Mouse (Mus musculus) left cerebral cortex, adult 11 months (tissue): Measurements from ENCODE around the gene Tom1.

ENCODE experiments used
- DNase-seq: peaks from one replicate; pipeline ENCODE4 v3.0.0; 2022; ENCODE audit warnings: low spot score

Tom1 gene

DNA sequence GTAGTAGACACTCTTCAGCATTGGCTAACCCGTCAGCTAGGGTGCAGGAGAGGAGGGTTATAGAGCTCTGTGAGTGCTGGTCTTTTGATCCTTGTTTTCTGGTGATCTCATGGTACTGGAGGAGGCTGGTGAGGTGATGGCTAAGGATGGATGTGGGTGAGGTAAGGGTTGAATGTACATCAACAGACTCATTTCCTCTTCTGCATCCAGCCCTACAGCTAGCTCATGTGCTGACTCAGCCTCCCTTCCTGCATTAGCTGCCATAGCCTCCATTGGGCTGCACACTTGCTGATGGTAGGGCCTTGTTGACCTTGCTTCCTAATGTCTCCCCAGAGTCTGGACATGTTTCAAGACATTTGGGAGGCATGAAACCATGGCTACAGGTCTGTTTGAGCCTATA lies 9.5 kb downstream of the Tom1 start:
- no peak for DNase-seq

DNA sequence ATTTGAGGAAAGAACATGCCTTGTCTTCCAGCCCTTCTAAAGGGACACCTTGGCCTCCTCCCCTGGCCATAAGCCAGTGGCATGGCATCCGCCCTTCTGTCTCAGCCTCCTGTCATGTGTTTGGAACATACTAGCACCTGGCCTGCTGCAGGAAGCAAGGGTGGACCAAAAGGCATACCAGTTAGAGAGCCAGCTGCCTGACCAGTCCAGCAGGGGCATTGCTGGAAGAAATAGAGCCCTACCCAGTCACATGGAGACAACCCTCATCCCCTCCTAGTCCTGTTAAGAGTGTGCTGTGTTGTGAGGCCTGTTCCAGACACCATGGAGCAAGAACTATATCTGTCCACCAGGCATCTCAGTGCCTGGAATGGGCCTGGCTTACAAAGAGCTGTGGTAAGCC lies 12.8 kb downstream of the Tom1 start:
- no peak for DNase-seq

DNA sequence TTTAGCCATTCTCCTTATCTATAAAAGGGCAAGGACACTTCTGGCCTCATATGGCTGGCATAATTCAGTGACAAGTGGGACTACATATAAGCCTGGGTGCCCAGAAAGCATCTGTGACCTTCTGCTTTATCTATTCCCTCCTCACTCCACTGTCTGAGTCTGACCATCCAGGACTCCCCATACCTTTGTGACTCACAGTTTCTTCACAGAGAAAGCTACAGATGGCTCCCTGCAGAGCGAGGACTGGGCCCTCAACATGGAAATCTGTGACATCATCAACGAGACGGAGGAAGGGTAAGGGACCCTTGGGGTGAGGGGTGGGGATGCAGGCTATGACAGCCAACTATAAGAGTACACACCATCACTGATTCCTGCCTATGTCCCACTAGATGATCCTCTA lies 14.3 kb downstream of the Tom1 start:
- DNase-seq, result no peak

DNA sequence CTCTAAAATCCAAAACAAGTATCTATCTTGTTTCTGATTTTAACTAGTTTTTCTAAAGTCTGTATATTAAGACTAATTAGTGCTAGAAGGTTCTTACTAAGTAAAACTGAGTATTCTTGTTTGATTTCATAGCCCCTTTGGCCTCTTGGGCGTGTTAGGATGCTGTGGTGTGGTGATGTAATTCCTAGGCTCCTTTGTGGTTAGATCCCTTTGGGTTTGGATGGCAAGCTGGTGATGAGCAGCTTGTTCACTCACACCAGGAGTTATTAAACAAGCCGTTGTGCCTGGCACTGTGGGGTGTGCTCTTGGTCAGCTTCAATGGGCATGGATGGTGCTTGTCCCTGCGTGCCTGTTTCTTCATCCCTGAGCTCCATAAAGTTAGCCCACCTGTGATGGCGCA lies 19.8 kb downstream of the Tom1 start:
- no peak for DNase-seq

DNA sequence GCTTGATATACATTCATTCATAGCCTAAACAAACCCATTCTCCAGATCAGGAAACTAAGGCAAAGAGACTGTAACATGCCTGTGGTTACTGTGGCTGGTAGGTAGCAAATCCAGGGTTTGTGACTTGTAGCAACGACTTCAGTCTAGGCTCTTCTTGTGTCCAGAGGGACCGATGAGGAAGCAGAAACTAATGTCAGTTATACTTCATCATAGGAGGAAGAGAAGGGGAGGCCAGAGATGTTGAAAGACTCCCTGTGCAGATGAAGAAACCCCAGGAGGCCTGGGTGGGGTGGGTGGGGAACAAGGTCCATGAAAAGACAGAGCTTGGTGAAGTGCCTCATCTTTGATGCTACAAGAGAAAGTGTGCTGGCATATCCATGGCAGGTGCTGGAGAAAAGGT lies 22.2 kb downstream of the Tom1 start:
- no peak for DNase-seq

DNA sequence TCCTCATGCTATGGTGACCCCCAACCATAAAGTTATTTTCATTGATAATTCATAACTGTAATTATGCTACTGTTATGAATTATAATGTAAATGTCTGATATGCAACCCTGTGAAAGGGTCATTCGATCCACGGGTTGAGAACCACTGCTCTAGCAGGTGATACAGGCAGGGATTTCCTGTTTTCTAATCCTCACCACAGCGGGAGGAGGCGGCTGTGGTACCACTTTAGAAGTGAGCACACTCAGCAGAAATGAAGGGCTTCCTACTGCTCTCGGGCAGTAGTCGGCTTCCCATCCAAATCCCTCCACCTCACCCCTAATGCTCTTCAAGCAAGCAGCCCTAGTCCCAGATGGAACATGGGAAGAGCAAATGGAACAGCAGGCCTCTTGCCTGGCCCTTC lies 26.5 kb downstream of the Tom1 start:
- DNase-seq, result no peak

DNA sequence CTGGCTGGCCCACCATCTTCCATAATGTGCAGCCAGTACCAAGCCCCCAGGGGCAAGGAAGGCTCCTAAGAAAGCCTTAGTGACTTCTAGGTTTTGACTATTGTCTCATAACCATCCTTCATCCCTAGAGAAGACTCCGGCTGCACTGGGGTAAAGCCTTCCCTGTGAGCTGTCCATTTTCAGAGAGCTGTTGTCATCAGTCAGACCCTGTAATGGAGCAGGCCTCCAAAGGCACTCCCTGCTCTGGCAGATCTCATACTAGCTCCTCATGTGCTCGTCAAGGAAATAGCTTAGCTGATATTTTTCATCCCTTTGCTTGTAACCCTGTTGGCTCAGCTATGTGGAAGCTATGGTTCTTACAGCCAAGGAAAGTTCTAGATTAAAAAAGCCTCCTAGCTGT lies 27.3 kb downstream of the Tom1 start:
- DNase-seq, result no peak

DNA sequence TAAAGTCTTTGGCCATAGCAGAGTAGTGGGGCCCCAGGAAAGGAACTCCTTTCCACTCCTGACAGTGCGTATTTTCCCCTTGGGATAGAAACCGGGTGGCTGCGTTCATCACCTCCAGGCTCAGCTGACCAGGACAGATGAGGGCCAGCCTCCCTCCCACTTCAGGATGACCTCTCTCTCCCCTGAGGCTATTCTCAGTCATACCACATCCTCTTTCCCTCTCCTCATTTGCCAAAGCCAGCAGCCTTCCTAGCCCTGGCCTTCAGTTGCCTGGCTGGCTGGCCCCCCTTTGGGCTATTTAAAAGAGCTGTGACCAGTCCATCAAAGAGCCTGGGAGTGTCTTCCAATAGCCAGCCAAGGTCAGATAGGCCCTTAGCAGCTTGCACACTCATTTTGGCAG lies 29.8 kb downstream of the Tom1 start:
- no peak for DNase-seq

DNA sequence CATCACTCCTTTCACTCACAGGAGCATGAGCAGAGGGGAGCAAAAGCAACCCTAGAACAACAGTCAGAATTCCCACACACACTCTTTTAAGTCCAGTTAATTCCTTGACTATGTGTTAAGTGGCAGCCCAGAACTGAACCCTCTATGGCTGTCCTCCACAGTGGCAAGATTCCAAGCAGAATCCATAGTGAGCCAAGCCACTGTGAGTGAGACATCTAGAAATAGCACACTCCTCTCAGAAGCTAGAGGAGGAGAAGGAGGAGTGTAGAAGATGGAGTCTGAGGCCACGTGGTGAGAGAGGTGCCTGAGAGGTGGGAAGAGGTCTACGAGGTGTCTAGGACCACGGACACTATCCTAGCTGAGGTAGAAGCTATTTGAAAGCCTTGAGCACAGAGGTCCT lies 31.3 kb downstream of the Tom1 start:
- DNase-seq, result no peak

DNA sequence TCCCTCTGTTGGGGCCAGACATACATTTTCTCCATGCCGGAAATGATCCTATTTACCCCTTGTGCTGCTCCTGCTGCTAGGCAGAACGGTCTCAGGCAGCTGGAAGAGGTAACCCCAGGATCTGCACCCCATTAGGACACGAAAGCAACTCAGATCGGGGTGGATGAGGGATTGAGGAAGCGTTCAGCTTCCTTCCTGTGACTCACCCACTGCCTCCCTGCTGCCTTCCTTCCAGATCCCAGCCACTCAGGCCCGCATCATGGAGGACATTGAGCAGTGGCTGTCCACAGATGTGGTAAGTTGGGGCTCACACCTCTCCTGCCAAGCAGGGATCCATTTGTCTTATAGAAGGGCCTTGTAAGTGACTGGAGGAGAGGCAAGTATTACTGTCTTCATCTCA lies 33.8 kb downstream of the Tom1 start:
- no peak for DNase-seq

DNA sequence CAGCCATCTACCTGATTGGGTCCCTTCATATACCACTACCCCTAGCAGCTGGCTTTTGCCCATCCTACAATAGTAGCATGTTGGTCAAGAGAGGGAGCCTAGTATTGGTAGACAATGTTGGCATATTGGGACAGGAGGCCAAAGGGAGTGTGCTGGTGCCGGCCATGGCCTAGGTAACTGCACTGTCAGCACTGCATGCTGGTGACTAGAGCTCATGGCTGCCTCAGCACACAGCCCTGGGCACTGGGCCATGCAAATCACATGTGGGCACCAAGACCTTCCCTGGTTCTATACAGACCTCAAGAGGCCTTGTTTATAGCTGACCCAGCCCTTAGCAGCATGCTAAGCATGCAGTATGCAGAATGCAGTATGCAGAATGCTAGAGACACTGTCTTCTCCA lies 36.8 kb downstream of the Tom1 start:
- DNase-seq, result no peak

DNA sequence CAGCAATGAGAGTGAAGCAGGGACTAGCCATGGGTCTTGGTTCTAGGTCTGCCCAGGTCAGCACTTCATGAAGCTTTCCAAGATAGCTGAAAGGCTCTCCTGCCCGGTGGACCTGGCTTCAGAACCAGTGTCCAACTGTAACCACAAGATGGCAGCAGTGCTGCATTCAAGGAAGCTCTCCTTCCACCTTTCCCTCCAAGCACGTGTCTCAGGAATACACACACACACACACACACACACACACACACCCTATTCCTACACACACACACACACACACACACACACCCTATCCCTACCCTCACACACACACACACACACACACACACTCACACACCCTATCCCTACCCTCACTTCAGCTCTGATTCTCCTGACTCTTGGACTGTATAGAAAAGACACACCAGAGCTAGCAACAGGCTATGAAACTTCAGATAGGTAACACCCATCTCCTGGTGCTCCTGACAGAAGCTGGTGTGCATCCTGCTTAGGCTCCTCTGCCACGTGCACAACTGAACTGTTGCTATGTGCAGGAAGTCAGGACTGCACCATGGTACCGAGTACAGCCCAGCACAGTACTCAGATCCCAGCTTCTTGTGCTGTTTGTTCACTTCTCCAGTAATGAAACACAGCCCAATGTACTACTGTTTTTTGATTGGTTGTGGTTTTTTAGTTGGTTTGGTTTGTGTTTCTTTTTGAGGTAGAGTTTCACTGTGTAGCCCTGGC lies 38.3 kb downstream of the Tom1 start:
- peak; percentile 66 for DNase-seq

DNA sequence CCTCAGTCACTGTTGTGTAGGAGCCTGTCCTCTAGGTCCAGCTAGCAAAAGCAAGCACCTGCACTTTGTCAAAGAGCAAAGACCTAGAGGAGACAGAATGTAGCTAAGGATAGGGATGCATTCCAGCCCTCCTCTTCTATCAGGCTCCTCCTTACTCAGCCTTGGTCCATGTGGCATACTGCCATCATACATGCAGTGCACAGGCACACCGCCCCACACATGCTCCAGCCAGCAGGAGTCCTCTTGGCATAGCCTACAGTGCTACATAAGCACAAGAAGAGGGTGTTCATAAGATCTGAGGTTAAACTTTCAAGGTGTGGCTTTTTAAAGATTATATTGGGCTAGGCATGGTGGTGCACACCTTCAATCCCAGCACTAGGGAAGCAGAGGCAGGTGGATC lies 41.4 kb downstream of the Tom1 start:
- DNase-seq, result no peak

DNA sequence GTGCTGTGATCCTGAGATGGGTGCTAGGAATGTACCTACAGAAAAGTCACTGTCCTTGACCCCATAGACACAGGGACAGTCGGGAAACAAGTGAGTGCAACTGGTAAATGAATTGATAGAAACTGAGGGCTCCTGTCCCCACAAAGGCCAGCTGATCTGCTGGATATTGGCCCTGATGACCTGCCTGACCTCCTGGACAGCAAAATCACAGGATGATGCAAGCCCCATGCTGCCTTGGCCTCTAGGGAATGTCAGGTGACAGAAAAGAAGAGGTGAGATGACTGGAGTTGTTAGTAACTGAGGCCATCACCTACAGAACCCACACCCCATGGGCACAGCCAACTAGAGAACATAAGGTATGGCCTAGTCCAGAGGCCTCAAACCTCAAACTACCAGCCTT lies 44.7 kb downstream of the Tom1 start:
- no peak for DNase-seq

DNA sequence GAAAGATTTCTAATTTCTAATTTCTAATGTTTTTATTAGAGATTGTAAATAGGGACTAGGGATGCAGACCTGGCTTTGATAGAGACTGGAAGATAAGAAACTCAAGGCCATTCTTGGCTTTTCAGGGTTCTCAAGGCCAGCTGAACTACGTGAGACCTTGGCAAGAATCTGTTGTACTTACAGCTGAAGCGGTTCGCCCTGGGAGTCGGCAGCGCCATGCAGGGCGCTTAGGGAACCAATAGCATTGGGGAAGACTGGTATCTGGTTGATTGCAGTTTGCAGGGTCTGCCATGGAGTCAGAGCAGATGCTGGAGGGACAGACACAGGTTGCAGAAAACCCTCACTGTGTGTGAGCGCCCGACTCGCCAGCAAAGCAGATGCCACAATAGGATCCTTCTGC lies 45.3 kb downstream of the Tom1 start:
- no peak for DNase-seq

DNA sequence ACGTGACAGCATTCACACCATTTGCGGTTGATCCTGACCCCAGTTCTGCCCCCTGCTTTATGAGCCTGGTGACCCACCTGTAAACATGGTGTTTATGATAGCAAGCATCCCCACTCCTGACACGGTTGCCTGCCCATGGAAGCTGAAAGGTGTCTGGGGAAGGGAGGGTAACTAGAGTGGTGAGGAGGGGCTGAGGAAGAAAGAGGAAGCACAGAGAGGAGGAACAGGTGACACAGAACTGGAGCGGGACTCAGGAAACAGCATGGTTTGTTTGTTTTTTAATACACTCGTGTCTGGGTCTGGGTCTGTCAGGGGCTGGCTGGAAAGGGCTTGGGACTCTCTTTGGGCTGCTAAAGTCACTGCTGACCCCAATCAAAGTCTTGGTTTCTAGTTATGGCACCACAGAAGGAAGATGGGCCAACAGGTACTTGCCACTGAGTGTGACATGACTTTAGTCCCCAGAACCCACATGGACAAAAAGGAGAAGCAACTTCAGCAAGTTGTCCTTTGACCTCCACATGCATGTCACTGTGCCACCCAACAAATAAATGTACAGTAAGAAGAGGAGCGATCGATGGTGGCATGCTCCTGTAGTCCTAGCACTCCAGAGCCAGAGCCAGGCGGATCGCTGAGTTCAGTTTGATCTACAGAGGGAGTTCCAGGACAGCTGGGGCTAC lies 48.0 kb downstream of the Tom1 start:
- no peak for DNase-seq

DNA sequence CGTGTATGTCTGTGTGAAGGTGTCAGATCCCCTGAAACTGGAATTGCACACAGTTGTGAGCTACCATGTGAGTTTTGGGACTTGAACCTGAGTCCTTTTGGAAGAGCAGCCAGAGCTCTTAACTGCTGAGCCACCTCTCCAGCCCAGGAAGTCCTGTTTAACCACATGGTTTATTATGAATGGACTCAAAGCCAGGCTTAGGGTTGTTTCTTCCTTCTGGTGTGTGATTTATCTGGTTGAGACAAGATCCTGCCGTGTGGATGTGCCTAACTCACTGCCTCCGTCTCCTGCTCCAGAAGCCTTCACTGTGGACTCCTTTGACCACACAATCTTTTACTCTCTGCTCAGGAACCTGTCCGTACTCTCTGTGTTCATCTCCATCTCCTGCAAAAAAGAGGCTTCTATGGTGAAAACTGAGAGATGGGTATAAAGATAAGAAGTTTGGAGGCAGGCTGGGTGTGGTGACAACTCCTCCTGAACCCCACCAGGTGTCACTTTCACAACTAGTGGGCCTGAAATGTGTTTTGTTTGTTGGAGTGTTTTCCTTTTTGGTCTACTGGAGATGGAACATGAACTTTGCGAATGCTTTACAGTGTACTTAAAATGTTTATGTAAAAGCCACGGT lies 48.8 kb downstream of the Tom1 start:
- no peak for DNase-seq

DNA sequence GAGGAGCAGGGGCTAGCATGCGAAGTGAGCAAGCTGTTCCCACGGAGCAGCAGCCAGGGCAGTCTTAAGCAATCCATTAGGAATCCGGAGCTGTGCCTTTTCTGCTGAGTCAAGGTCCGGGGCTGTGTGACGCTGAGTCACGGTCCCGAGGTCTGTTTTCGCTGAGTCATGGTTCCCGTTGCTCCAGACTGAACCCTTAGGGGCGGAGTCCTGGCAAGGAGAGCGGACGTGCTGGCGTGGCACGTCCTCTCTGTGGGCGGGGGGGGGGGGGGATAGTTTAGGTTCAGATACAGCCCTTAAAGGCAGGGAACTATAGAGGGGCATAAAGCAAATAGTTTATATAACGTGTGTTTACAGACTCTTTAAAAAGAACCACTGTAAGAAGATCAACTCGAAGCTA lies 50.3 kb downstream of the Tom1 start:
- peak; percentile 79 for DNase-seq

DNA sequence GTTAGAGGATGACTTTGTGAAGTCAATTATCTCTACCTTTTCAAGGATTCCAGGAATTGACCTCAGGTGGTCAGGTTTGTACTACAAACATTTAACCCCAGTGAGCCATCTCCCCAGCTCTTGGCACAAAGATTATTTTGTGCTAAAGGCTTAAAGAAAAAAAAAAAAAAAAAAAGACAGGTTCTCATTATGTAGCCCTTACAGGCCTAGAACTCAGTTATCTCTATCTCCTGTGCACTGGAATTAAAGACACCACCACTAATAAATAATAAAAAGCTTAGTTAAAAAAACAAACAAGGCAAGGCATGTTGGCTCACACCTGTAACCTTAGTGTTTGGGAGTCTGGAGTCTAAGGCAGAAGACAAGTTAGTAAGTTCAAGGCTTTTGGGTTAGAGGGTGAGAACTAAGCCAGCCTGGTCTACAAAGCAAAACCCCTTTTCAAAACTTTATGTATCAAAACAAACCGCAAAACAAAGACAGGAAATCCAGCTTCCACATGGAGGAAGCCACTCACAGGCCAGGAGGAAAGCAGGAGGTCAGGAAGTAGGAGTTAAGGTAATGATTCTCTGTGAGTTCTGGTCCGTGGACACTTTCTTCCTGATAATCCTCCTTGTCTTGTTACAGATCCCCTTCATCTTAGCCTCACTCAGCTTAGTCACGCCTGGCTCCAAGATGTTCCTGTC lies 51.0 kb downstream of the Tom1 start:
- DNase-seq, result no peak

DNA sequence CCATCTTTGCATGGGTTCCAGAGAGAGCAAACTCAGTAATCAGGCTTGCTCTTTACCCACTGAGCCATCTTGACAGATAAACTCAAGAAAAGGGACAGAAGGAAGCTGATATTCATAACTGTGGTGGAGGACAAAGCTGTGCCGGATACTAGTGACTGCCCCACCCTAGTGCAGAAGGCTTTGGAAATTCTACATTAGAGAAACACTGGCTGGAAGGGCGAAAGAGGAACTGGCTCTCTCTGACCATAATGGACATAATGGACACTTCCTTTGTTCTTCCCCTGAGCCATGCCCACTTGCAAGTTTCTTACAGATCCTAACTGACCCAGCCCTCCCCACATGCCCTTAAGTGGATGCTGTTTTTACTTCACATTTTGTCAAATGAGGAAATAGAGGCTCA lies 52.5 kb downstream of the Tom1 start:
- no peak for DNase-seq

DNA sequence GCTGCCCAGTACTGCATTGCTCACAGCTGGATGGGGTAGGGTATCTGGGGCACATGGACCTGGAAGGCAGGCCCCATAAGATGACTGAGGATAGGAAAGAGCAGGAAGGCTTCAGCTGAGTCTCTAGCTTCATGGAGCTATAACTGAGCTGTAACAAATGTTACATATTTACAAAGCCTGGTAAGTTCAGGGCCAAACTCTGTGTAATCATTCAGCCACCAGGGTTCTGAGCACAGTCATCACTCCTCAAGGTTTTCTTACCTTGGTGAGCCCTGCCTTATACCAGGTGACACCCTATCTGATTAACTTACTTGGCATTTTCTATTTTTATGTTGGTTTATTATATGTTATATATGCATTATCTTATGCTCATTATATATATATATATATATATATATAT lies 53.6 kb downstream of the Tom1 start:
- no peak for DNase-seq

DNA sequence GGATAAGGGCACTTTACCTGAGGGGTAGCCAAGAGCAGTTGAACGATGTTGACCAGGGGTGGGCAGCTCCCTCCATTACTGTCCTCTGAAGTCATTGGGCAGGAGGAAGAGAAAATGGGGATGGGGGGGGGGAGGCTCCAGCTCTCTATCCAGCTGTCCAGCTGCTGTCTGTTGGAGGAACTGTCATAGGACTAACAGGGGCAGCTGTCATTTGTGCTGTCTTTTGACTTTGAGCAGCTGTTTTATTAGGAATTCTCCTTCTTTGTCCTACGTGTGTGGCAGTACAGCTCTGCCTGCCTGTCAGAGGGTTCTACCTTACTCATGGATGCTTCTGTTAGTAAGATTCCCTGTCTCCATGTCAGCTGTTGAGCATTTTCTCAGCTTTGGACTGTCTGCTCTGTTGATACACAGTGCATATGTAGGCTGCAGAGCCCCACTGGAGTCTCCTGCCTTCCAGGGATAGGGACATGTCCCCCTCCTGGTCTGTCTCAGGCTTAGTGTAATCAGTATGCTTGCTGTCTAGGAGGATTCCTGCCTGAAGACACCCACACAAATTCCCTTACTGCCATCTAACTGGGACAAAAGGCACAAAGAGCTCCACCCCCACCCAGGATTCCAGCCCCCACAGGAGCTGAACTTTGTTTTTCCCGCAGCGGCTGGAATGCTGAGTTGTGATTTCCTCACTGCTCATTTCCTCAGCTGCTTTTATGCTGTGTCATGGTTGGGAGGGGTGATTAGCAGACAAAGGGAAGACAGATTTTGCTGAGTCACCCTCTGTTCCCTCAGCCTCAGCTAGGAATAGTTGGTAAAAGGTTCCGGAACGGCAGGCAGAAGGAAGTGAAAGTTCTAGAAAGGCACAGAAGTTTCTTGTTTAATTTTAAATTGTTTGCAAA lies 55.7 kb downstream of the Tom1 start:
- DNase-seq, result peak; percentile 81
